Mouse (Mus musculus): Measurements from ENCODE around the gene Dcaf4.

Gene Dcaf4

GRCm38 (mm10) chr12:83543997-83544396 is 23.7 kb downstream of the Dcaf4 start:
- no peak for DNase-seq (ENCODE audit: low spot score)

GRCm38 (mm10) chr12:83544791-83545190 is 24.5 kb downstream of the Dcaf4 start:
- no peak for DNase-seq (ENCODE audit: low spot score)

- no peak for DNase-seq (ENCODE audit: low spot score)
Measured at GRCm38 (mm10) chr12:83551305-83551704, 31.0 kb downstream of the Dcaf4 start.

- DNase-seq (ENCODE audit: low spot score): no peak
Measured at GRCm38 (mm10) chr12:83553816-83554215, 33.5 kb downstream of the Dcaf4 start.

- DNase-seq (ENCODE audit: low spot score): peak; percentile 11
Measured at GRCm38 (mm10) chr12:83555605-83556004, 35.3 kb downstream of the Dcaf4 start.

GRCm38 (mm10) chr12:83558496-83558895 is 38.2 kb downstream of the Dcaf4 start:
- DNase-seq (ENCODE audit: low spot score): no peak

GRCm38 (mm10) chr12:83560189-83560588 is 39.9 kb downstream of the Dcaf4 start:
- peak; percentile 47 for DNase-seq (ENCODE audit: low spot score)

GRCm38 (mm10) chr12:83562589-83562988 is 42.3 kb downstream of the Dcaf4 start:
- no peak for DNase-seq (ENCODE audit: low spot score)

- DNase-seq (ENCODE audit: low spot score): no peak
Measured at GRCm38 (mm10) chr12:83569866-83570265, 49.6 kb downstream of the Dcaf4 start.

- no peak for DNase-seq (ENCODE audit: low spot score)
Measured at GRCm38 (mm10) chr12:83572717-83573116, 52.5 kb downstream of the Dcaf4 start.

GRCm38 (mm10) chr12:83577445-83577844 is 57.2 kb downstream of the Dcaf4 start:
- DNase-seq (ENCODE audit: low spot score): no peak

- DNase-seq (ENCODE audit: low spot score): no peak
Measured at GRCm38 (mm10) chr12:83578356-83578755, 58.1 kb downstream of the Dcaf4 start.

- peak; percentile 88 for DNase-seq (ENCODE audit: low spot score)
Measured at GRCm38 (mm10) chr12:83578896-83579569, 58.8 kb downstream of the Dcaf4 start.

GRCm38 (mm10) chr12:83580283-83580682 is 60.0 kb downstream of the Dcaf4 start:
- no peak for DNase-seq (ENCODE audit: low spot score)

GRCm38 (mm10) chr12:83582106-83582505 is 61.8 kb downstream of the Dcaf4 start:
- no peak for DNase-seq (ENCODE audit: low spot score)

- no peak for DNase-seq (ENCODE audit: low spot score)
Measured at GRCm38 (mm10) chr12:83582747-83583146, 62.5 kb downstream of the Dcaf4 start.

GRCm38 (mm10) chr12:83586628-83587027 is 66.4 kb downstream of the Dcaf4 start:
- no peak for DNase-seq (ENCODE audit: low spot score)
